Mouse (Mus musculus) megakaryocyte-erythroid progenitor cell, adult 5-6 weeks (primary cell): ENCODE results near the gene Nek10. TPM values are rescaled to one million over a fixed set of nuclear protein-coding genes. Genes with fewer than 3 reads are reported as not detected.
"Not testable (repeated sequence)": the region's sequence is repeated elsewhere in the genome, so short reads cannot be mapped to it uniquely, and the experiment has no call there.

ENCODE experiments used
- ATAC-seq: replicated peaks from 2 replicates; pipeline ENCODE4 v1.8.0; 2016; ENCODE audit warnings: mild to moderate bottlenecking, inconsistent platforms; ENCODE audit not compliant: severe bottlenecking, poor library complexity, low FRiP score, low TSS enrichment
- total RNA-seq, 2 experiments: library from RNA; stranded (forward) in 1 of 2; stranded (reverse) in 1 of 2; fragments of 200-1000, 215-1000 nt in 1 of 2; fragments of >200 nt in 1 of 2; fragmentation: Nextera tagmentation in 1 of 2; gene quantifications; 2 replicates each; pipeline ENCODE4 v1.2.3; 2014 to 2017

Nek10 gene
- total RNA-seq, 2 experiments from 2014 or later, result 0.04 TPM; not detected in 1

GRCm38 (mm10) chr14:14971056-14971455, 167.8 kb downstream of the Nek10 start:
- ATAC-seq, result peak; percentile 64

GRCm38 (mm10) chr14:14974156-14974555, 170.9 kb downstream of the Nek10 start:
- ATAC-seq, result no peak

GRCm38 (mm10) chr14:14984106-14984505, 180.9 kb downstream of the Nek10 start:
- ATAC-seq, result not testable (repeated sequence)

- ATAC-seq, result peak; percentile 99
Observed at GRCm38 (mm10) chr14:14984710-14985647, 181.8 kb downstream of the Nek10 start.

- ATAC-seq, result no peak
Observed at GRCm38 (mm10) chr14:14987403-14987802, 184.2 kb downstream of the Nek10 start.

- ATAC-seq, result peak; percentile 68; the same call in 1 of the 2 replicates
Observed at GRCm38 (mm10) chr14:14991642-14992041, 188.4 kb downstream of the Nek10 start.

- no peak for ATAC-seq
Observed at GRCm38 (mm10) chr14:15011408-15011807, 208.2 kb downstream of the Nek10 start.

- ATAC-seq, result no peak
Observed at GRCm38 (mm10) chr14:15014799-15015198, 211.6 kb downstream of the Nek10 start.

- ATAC-seq, result not testable (repeated sequence)
Observed at GRCm38 (mm10) chr14:15030626-15031025, 227.4 kb downstream of the Nek10 start.

GRCm38 (mm10) chr14:15034638-15035037, 231.4 kb downstream of the Nek10 start:
- not testable (repeated sequence) for ATAC-seq

GRCm38 (mm10) chr14:15048186-15048585, 245.0 kb downstream of the Nek10 start:
- no peak for ATAC-seq

GRCm38 (mm10) chr14:15061496-15061895, 258.3 kb downstream of the Nek10 start:
- ATAC-seq, result no peak

Other genes with a start within 250 kb of the Nek10 start
- gene Slc4a7, start 101.1 kb upstream of the Nek10 start, total RNA-seq (2014; fragmentation: Nextera tagmentation), result 27.1 and 29.8 TPM in 2 replicates
- gene Slc4a7, start 101.1 kb upstream of the Nek10 start, total RNA-seq (2017), result 32.0 and 35.3 TPM in 2 replicates